10 mouse cellular contexts compared by ENCODE assay signal in genomic region chr7:129235410-129235809, GRCm38 (mm10). TPM values are rescaled to one million over a fixed set of nuclear protein-coding genes. Genes with fewer than 3 reads are reported as not detected.
A peak's percentile ranks its signal among the peaks of the same experiment; 100 is the strongest.
DNase-seq lines count a peak whose midpoint lies in the region; ATAC-seq and TF ChIP-seq lines count a peak whose summit lies in the region.
"Had no signal": no experiment of that assay in that cellular context is flagged by ENCODE, and none has a peak within 500 bp of the region (broad histone marks: within the 10 kb centered on the region; RNA-seq: fewer than 3 reads in every experiment).

No protein-coding gene starts in this region.

- H3K9ac ChIP-seq in liver, postnatal 0 days (replicated peaks) = no peak overlapping the region
- no peak overlapping the region for H3K9ac ChIP-seq in liver, embryonic 12.5 days
- H3K9ac ChIP-seq in forebrain, embryonic 14.5 days (ENCODE audit: low read length) = no peak overlapping the region
- H3K9ac ChIP-seq in midbrain, embryonic 14.5 days (replicated peaks; ENCODE audit: low read length) = no peak overlapping the region
- H3K9ac ChIP-seq: embryonic facial prominence, embryonic 15.5 days had no signal

- H3K4me2 ChIP-seq in liver, postnatal 0 days (ENCODE audit: low read depth, low read length) = no peak overlapping the region
- H3K4me2 ChIP-seq in liver, embryonic 12.5 days = no peak overlapping the region
- H3K4me2 ChIP-seq in forebrain, embryonic 14.5 days (ENCODE audit: low read length) = no peak overlapping the region
- no peak overlapping the region for H3K4me2 ChIP-seq in midbrain, embryonic 14.5 days (ENCODE audit: low read length)
- H3K4me2 ChIP-seq: embryonic facial prominence, embryonic 15.5 days had no signal

- no peak for TF ChIP-seq EP300 in liver, postnatal 0 days (IDR thresholded peaks at IDR 0.05; ENCODE audit: low read depth)

- no peaks in the 10 kb centered on the region for H3K4me1 ChIP-seq in liver, postnatal 0 days (ENCODE audit: insufficient read depth)
- H3K4me1 ChIP-seq in liver, embryonic 12.5 days = no peaks in the 10 kb centered on the region
- no peaks in the 10 kb centered on the region for H3K4me1 ChIP-seq in forebrain, embryonic 14.5 days (ENCODE audit: control insufficient read depth, insufficient read depth, low read length)
- no peaks in the 10 kb centered on the region for H3K4me1 ChIP-seq in midbrain, embryonic 14.5 days (ENCODE audit: control insufficient read depth, insufficient read depth, low read length)
- H3K4me1 ChIP-seq: embryonic facial prominence, embryonic 15.5 days had no signal

- DNase-seq in adrenal gland, postnatal 36 days = peak; percentile 5 to 31
- DNase-seq in adrenal gland, adult 2 months = no peak
- DNase-seq in liver, postnatal 0 days = no peak
- peak; percentile 73 for DNase-seq in forebrain, embryonic 14.5 days (ENCODE audit: low spot score)
- peak; percentile 84 for DNase-seq in midbrain, embryonic 14.5 days
- DNase-seq in MN1 (ENCODE audit: low spot score) = no peak

- ATAC-seq in liver, postnatal 0 days = no peak
- no peak for ATAC-seq in liver, embryonic 12.5 days
- 0 out of 2 replicates have a peak, but pooled peaks have one; percentile 26 for ATAC-seq in forebrain, embryonic 14.5 days
- ATAC-seq in midbrain, embryonic 14.5 days (ENCODE audit: low FRiP score, low TSS enrichment) = no peak
- no peak for ATAC-seq in erythroblast, adult 5-6 weeks (replicated peaks; ENCODE audit: low FRiP score, poor library complexity, severe bottlenecking)

- H3K27me3 ChIP-seq in liver, postnatal 0 days (ENCODE audit: insufficient read depth, low read length) = no peaks in the 10 kb centered on the region
- no peaks in the 10 kb centered on the region for H3K27me3 ChIP-seq in liver, embryonic 12.5 days (replicated peaks)
- H3K27me3 ChIP-seq in forebrain, embryonic 14.5 days (replicated peaks; ENCODE audit: control insufficient read depth, insufficient read depth, low read length) = no peaks in the 10 kb centered on the region
- H3K27me3 ChIP-seq in midbrain, embryonic 14.5 days (ENCODE audit: control insufficient read depth, insufficient read depth, low read length) = no peaks in the 10 kb centered on the region
- H3K27me3 ChIP-seq: embryonic facial prominence, embryonic 15.5 days had no signal

- no peak overlapping the region for H3K27ac ChIP-seq in liver, postnatal 0 days (ENCODE audit: low read depth)
- H3K27ac ChIP-seq in liver, embryonic 12.5 days = no peak overlapping the region
- H3K27ac ChIP-seq in forebrain, embryonic 14.5 days (ENCODE audit: low read depth, low read length) = no peak overlapping the region
- H3K27ac ChIP-seq in midbrain, embryonic 14.5 days (replicated peaks; ENCODE audit: low read depth, low read length) = no peak overlapping the region
- H3K27ac ChIP-seq: embryonic facial prominence, embryonic 15.5 days had no signal

- H3K4me3 ChIP-seq in liver, postnatal 0 days (ENCODE audit: low read depth, low read length) = no peak overlapping the region
- no peak overlapping the region for H3K4me3 ChIP-seq in liver, embryonic 12.5 days
- H3K4me3 ChIP-seq in forebrain, embryonic 14.5 days (ENCODE audit: low read depth, low read length) = no peak overlapping the region
- H3K4me3 ChIP-seq in midbrain, embryonic 14.5 days (replicated peaks; ENCODE audit: low read depth, low read length) = no peak overlapping the region
- H3K4me3 ChIP-seq: embryonic facial prominence, embryonic 15.5 days had no signal

- peak; percentile 44 for TF ChIP-seq CTCF in liver, postnatal 0 days (IDR thresholded peaks at IDR 0.05; ENCODE audit: low read depth)

- no peaks in the 10 kb centered on the region for H3K36me3 ChIP-seq in liver, postnatal 0 days (replicated peaks; ENCODE audit: insufficient read depth, low read length)
- no peaks in the 10 kb centered on the region for H3K36me3 ChIP-seq in liver, embryonic 12.5 days
- no peaks in the 10 kb centered on the region for H3K36me3 ChIP-seq in forebrain, embryonic 14.5 days (ENCODE audit: control insufficient read depth, insufficient read depth, low read length)
- H3K36me3 ChIP-seq in midbrain, embryonic 14.5 days (ENCODE audit: control insufficient read depth, insufficient read depth, low read length) = no peaks in the 10 kb centered on the region
- H3K36me3 ChIP-seq: embryonic facial prominence, embryonic 15.5 days had no signal

- WGBS in liver, postnatal 0 days (ENCODE audit: insufficient replicate concordance) = 41% methylated on average over 2 of the region's 2 CpGs
- WGBS in liver, embryonic 12.5 days (ENCODE audit: insufficient replicate concordance) = 48% methylated on average over 2 of the region's 2 CpGs
- 53% methylated on average over 2 of the region's 2 CpGs for WGBS in forebrain, embryonic 14.5 days
- WGBS in midbrain, embryonic 14.5 days = 47% methylated on average over 2 of the region's 2 CpGs

- H3K9me3 ChIP-seq in liver, postnatal 0 days (ENCODE audit: low read length) = no peaks in the 10 kb centered on the region
- H3K9me3 ChIP-seq in liver, embryonic 12.5 days (replicated peaks) = no peaks in the 10 kb centered on the region
- H3K9me3 ChIP-seq in forebrain, embryonic 14.5 days (replicated peaks; ENCODE audit: control insufficient read depth, low read length) = no peaks in the 10 kb centered on the region
- H3K9me3 ChIP-seq in midbrain, embryonic 14.5 days (ENCODE audit: control insufficient read depth, low read length) = no peaks in the 10 kb centered on the region
- H3K9me3 ChIP-seq: embryonic facial prominence, embryonic 15.5 days had no signal

RNA-seq across cellular contexts. Expression of gene Plpp4, which starts 21.4 kb away (rescaled TPM):
- not detected for total RNA-seq in adrenal gland, postnatal 36 days (2021)
- not detected for total RNA-seq in adrenal gland, adult 2 months (2021)
- not detected in 2 replicates for polyA plus RNA-seq in adrenal gland, adult 2 months (2012; rRNA removed)
- not detected in 2 replicates for polyA plus RNA-seq in liver, postnatal 0 days (2015; fragmentation: Nextera tagmentation; extraction: Ambion mirVana)
- polyA plus RNA-seq in liver, embryonic 12.5 days (2016; fragmentation: Nextera tagmentation; extraction: Ambion mirVana) = 0.31 TPM in 1 of 2 replicates, not detected in the other
- 2.4 and 2.7 TPM in 2 replicates for polyA plus RNA-seq in forebrain, embryonic 14.5 days (2014; fragmentation: Nextera tagmentation; extraction: Ambion mirVana)
- 9.5 and 12.4 TPM in 2 replicates for polyA plus RNA-seq in midbrain, embryonic 14.5 days (2014; fragmentation: Nextera tagmentation; extraction: Ambion mirVana)
- total RNA-seq in erythroblast, adult 5-6 weeks (2015; ENCODE audit: low replicate concordance) = not detected in 2 replicates
- not detected in 2 replicates for total RNA-seq in erythroblast, adult 5-6 weeks (2017; ENCODE audit: low replicate concordance)
- total RNA-seq: neutrophil, adult 5-6 weeks had no signal

Comparison
In these comparisons a context has a peak if more than half of its experiments do, and no peak if none do; other contexts are left out.
1. DNase-seq: peak in adrenal gland, postnatal 36 days (2 of 2), forebrain, embryonic 14.5 days (single experiment) and midbrain, embryonic 14.5 days (single experiment); none in adrenal gland, adult 2 months (single experiment), liver, postnatal 0 days (single experiment) and MN1 (single experiment).